Mouse (Mus musculus) lung, adult 18-20 months (tissue): ENCODE measurements around the gene Arntl.
"Not testable (repeated sequence)": the region's sequence is repeated elsewhere in the genome, so short reads cannot be mapped to it uniquely, and the experiment has no call there.

Source experiments
- DNase-seq, 2 experiments: peaks; one replicate each; pipeline ENCODE4 v3.0.0; 2022; ENCODE audit warnings: mixed read lengths in 2 of 2

Gene Arntl

DNA sequence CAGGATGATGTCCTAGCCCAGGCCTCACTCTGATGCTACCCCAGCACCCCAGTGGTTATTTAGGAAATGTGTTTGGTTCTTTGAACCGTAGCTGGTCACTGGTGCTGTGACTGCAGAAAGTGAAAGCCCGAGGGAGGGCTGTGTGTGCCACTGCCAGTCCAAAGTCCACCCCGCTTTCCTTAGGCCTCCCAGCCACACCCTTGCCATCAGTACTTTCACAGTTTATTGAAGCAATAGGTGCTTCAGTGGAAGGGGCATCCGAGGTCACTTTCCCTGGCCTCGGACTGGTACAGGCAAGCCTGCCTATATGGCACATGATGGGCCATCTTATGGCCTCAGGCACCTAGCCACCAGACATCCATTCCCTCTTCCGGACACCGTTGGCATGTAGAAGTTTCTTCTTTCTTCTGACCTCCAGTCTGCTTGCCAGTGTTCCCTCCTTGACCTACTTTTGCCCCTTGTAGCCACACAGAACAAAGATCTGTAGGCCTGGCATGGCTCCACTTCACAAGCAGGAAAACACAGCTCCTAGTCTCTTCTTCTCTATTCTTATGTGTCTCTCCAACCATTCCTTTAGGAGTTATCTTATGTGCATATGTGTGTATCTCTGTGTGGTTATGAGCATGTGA, 46.6 kb downstream of the Arntl start:
- peak in 1 of 2 experiments; percentile 29 for DNase-seq

DNA sequence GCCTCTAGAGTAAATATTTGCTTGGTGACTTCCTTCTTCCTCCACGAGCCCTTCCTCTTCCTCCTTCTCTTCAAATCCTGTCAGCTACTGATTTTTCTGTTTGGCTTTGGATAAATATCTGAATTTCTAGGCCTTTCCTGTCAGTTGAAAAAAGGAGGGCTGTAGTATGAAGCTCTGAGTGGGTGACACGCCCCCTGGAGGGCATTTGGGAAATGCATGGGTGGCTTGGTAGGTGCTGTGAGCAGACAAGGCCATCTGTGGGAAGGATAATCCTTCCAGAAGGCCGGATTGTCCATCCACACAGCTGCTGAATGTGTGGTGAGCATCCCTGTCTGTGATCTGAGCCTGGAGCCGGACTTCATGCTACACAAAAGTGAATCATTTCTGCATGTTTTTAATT, 48.8 kb downstream of the Arntl start:
- peak; percentile 32 to 43 for DNase-seq

DNA sequence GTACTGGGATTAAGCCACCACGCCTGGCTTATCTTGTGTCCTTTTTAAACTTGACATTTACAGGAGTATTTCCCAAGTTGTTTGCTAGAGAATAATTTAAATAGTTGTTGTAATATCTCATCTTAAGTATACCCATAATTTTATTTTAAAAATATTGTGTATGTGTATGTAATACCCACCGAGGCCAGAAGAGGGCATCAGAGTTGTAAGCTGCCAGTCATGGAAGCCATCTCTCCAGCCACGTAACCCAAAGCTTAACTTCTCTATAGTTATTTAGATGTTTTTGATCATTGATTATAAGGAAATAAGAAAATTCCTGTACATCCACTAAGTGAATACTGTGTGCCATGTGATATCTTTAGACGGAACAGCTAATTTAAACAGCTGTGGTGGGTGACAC, 51.2 kb downstream of the Arntl start:
- no peak for DNase-seq

- peak; percentile 72 to 85 for DNase-seq
These were observed 53.3 kb downstream of the Arntl start for GRCm38 (mm10) chr7:113260321-113261167.

DNA sequence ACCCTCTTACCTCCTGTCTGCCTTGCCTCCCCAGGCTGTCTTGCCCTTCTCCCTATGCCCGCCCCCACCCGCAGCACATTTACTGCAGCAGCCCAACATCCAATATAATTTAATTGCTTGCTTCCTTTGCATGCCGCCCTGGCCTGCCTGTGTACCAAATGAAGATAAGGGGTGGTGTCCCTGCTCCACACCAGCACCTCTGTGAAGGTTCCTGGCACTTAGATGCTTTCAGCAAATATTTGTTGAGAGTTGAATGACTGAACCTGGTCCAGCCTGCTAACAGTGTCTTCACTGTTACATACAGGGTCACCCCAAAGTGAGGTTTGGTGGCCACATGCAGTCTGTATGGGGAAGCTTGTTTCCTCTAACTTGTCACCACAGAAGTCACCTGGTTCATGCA, 54.4 kb downstream of the Arntl start:
- no peak for DNase-seq

DNA sequence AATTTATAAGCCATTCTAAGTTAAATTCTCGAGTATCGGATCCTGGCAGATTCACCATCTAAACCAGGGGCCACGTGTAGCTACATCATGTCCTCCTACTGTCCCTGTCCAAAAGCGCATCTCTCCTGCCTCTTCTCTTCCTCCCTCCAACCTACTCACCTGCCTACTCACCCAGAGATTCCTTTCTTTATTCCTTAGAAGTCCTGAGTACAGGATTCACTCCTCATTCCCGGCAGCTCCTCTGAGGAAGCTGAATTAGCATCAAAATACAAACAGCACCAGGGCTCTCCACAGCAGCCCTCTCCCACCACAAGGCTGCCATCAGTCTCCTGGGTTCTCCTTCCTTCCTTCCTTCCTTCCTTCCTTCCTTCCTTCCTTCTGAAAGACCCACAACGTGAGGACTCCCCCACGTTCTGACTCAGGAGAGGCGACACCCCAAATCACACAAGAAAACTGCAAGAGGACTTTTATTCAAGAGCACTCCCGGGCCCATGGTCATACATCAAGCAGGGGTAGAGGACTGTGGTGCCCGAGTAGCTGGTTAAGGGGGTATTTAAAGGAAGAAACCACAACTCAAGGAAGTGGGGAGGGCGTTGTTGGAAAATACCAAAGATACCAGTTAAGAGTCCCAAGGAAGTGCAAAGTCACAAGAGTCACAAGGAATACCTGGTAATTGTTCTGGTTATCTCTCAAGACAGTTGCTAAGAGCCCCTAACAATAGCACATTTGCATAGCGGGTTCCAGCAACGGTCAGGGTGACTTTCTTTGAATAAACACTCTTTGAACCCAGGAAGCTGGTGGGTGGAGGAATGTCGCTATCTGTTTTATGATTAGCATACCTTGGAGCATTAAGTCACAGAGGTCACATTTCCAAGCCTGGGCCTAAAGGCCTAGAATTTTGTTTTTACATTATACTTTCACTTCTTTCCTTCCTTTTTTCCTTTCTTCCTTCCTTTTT, 55.5 kb downstream of the Arntl start:
- DNase-seq, result not testable (repeated sequence)

DNA sequence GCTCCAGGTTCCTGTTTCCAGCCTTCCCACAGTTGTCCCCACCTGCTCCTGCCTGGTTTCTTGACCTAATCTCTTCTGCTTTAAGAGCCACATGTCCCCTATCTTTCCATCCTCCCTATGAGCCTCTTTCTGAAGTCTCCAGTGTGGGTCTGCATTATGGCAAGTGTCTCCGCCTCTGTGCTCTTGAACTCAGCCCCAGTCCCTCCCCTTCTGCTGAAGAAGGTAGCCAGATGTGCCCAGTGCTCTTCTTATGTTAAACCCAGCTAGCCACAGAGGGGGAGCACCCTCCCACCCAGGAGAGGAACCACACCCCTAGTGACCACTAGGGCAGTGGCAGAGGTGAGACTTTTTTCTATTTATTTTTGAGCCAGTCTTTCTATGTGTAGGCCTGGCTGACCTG, 56.7 kb downstream of the Arntl start:
- no peak for DNase-seq

GRCm38 (mm10) chr7:113268287-113268686, 61.0 kb downstream of the Arntl start:
- DNase-seq, result peak; percentile 59 to 71

DNA sequence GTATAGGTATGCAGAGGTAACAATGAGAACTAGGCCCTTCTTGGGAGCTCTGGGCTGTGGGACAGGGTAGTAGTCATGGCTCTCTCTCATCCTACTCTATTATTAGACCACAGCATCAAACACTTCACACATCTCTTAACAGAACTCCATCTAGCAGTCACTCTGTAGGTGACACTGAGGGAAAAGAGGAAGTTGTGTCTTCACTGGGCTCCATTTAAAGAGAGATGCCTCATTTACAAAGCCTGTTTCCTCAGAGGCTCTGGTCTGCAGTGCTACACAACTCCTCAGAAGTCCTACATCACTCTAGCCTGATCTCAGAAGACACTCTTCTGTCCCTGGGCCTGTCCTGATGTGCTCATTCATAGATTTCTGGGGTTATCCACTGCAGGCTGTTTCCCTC, 61.8 kb downstream of the Arntl start:
- no peak for DNase-seq

- DNase-seq, result no peak
These were observed 62.7 kb downstream of the Arntl start for GRCm38 (mm10) chr7:113269921-113270320.

- DNase-seq, result peak in 1 of 2 experiments; percentile 40
These were observed 63.3 kb downstream of the Arntl start for GRCm38 (mm10) chr7:113270551-113270950.

DNA sequence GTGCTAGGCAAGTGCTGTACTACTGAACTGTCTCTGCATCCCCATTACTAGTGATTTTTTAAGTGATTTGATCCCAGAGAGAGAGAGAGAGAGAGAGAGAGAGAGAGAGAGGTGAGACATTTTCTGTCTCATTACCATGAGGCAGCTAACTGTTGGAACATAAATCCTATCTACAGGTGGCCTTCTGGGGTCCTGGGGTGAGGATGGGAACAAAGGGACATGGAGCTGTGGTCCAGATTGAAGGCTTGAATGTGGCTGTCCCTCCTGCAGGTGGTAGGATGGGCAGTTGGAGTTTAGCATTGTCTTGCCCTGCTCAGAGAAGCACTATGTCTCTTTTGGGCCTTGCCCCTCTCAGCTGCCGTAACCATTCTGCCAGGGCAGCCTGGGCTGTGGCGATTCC, 63.7 kb downstream of the Arntl start:
- DNase-seq, result no peak

GRCm38 (mm10) chr7:113272338-113272997, 65.2 kb downstream of the Arntl start:
- DNase-seq, result no peak

DNA sequence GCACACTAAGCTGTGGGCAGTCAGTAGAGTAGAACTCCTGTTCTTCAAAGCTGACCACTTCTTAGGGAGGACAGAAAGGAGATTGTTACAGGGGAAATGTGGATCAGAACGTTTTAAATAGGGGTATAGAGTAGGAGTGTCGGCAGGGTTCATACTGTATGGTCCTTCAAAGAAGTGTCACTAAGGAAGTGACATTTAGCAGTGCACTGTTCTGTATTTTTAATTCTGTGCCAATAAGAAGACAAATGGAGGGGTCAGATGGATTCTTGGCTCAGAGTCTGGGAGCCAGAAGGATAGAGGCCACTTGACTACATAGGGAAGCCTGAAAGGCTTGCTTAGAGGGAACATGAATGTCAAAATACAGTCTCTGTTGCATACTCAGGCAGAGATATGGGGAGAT, 70.0 kb downstream of the Arntl start:
- no peak for DNase-seq

- no peak for DNase-seq
These were observed 71.2 kb downstream of the Arntl start for GRCm38 (mm10) chr7:113278493-113278892.

DNA sequence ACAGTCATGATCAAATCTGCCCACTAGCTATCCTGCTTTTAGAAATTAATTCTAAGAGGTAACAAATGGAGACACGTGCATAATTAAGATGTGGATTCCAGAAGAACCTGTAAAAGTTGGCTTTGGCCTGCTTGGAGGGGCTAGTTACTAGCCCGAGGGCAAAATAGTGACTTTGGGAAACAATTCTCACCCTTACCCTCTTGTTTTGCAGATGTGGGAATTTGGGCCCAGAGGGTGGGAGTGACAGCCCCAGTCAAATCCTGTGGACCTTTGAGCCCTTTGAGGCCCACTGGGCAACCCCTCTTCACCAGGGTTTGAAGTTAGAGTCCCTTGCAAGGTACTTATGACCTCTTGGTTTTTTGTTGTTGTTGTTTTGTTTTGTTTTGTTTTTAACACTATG, 72.0 kb downstream of the Arntl start:
- DNase-seq, result no peak

DNA sequence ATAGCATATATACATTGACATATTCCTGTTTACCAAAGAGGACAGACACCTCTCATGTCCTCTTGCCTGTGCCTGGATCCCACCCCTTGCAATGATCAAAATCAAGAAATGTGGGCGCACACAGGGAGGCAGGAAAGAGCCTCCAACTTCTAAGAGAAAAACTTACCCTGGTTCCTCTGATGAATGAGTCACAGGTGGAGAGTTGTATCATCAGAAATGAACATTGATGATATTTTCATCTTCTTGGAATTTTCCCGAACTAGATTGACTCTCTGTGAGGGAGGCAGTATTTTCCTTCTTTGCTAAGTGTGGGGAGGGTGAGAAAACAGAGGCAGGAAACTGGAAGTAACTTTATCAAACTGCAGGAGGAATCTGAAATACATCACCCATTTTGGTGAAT, 78.1 kb downstream of the Arntl start:
- no peak for DNase-seq

DNA sequence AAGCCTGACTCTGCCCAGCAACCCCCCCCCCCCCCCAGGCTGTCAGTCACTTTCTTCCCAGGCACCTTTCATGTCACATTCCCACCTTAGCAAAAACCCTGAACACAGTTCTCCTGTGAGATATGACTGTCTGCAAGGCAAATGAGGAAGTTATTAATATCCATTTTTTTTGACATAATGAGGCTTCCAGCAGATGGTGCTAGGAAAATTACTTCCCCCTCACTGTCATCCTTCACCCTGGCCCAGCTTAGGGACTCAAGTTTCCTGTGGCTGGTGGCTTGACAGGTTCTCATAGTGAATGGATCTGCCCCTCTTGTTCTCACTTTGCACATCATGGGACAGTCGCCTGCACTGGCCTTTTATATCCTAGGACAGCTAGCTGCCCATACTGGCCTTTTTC, 81.9 kb downstream of the Arntl start:
- DNase-seq, result no peak

DNA sequence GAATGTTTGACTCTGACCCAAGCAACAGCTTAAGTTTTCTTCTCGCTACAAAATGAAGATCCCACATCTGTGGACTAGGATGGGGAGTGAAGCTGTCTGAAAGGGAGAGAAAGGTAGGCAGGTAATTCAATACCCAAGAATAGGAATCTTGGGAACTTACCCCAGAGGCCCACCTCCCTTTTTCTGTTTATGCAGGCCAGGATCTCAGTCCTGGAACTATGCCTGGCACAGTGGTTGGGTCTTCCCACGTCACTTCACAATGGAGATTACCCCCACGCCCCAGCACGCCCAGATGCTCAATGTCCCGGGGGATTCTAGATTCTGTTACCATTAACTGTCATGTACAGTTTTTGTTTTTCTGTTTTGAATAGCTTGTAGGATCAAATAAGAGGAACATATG, 84.5 kb downstream of the Arntl start:
- no peak for DNase-seq

- DNase-seq, result no peak
These were observed 84.9 kb downstream of the Arntl start for GRCm38 (mm10) chr7:113292193-113292592.

- DNase-seq, result no peak
These were observed 87.3 kb downstream of the Arntl start for GRCm38 (mm10) chr7:113294598-113294997.

DNA sequence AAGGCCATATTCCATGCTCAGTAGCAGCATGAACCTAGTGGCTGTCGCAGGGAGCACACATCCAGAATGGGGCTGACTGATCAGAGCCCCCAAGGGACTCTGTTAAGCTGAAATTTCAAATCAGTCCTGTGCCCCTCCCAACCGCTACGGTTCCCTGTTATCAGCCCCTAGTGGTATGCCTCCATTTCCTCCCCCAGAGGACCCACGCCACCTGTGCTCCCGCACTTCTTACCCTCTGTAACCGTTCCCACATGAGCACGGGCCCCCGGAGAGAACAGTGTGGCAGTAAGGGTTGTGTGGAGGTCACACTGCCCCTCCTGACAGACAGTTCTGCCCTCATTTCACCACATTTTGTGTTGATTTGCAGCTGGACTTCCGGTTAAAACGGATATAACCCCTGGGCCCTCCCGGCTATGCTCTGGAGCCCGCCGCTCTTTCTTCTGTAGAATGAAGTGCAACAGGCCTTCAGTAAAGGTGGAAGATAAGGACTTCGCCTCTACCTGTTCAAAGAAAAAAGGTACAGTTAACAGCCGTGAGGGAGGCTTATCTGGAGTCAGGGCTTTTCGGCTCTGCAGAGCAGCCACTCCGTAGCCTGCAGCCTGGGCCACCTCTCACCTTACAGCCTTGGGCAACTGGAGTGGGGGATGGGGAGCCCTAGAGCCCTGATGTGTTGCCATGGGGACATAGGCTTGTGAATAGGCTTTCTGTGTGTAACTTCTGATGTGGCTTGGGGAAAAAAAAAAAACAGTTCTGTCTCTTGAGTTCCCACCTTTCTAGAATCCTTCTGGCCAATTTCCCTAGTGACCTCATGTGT, 88.0 kb downstream of the Arntl start:
- peak in 1 of 2 experiments; percentile 11 for DNase-seq
